Mouse (Mus musculus) forebrain, embryonic 14.5 days (tissue): ENCODE results near the gene AI854703. TPM values are rescaled to one million over a fixed set of nuclear protein-coding genes. Genes with fewer than 3 reads are reported as not detected.

ENCODE experiments used
- polyA plus RNA-seq: library from polyadenylated mRNA; unstranded; fragments of >200 nt; fragmentation: Nextera tagmentation; extraction: Ambion mirVana; gene quantifications from 2 replicates; pipeline ENCODE4 v1.2.1, GENCODE M21; 2014

Gene AI854703
- polyA plus RNA-seq, 1 experiment from 2014 or later: 8.2 TPM

Other genes with a start within 250 kb of the AI854703 start
- gene Krba1, start 231.2 kb upstream of the AI854703 start, polyA plus RNA-seq: 17.1 and 25.0 TPM in 2 replicates
- gene Zfp467, start 180.9 kb upstream of the AI854703 start, polyA plus RNA-seq: 27.1 and 29.9 TPM in 2 replicates
- 0.06 and 0.48 TPM in 2 replicates for gene Sspo, start 178.5 kb upstream of the AI854703 start, polyA plus RNA-seq
- gene Atp6v0e2, start 89.1 kb upstream of the AI854703 start, polyA plus RNA-seq: 152 and 161 TPM in 2 replicates
- gene Lrrc61, start 72.0 kb upstream of the AI854703 start, polyA plus RNA-seq: 10.7 and 10.9 TPM in 2 replicates
- 4.0 and 5.3 TPM in 2 replicates for gene Rarres2, start 54.0 kb upstream of the AI854703 start, polyA plus RNA-seq
- not detected in 2 replicates for gene Gm45021, start 37.2 kb upstream of the AI854703 start, polyA plus RNA-seq
- 27.3 and 34.3 TPM in 2 replicates for gene Repin1, start 32.9 kb upstream of the AI854703 start, polyA plus RNA-seq
- gene Gm44965, start 32.8 kb upstream of the AI854703 start, polyA plus RNA-seq: not detected in 2 replicates
- 16.7 and 17.4 TPM in 2 replicates for gene Zfp775, start 24.7 kb upstream of the AI854703 start, polyA plus RNA-seq
- 0.15 and 0.17 TPM in 2 replicates for gene Gimap8, start 20.5 kb downstream of the AI854703 start, polyA plus RNA-seq
- gene Gimap9, start 49.4 kb downstream of the AI854703 start, polyA plus RNA-seq: 1.5 and 2.2 TPM in 2 replicates
- 1.2 and 1.9 TPM in 2 replicates for gene Gimap4, start 57.8 kb downstream of the AI854703 start, polyA plus RNA-seq
- gene Gimap6, start 81.5 kb downstream of the AI854703 start, polyA plus RNA-seq: 7.2 and 8.3 TPM in 2 replicates
- gene Gm28053, start 91.8 kb downstream of the AI854703 start, polyA plus RNA-seq: 0.84 TPM in 1 of 2 replicates, not detected in the other
- gene Gimap7, start 91.9 kb downstream of the AI854703 start, polyA plus RNA-seq: not detected in 2 replicates
- 4.1 and 4.5 TPM in 2 replicates for gene Gimap1, start 112.3 kb downstream of the AI854703 start, polyA plus RNA-seq
- gene Gimap5, start 119.4 kb downstream of the AI854703 start, polyA plus RNA-seq: 0.96 and 1.5 TPM in 2 replicates
- gene Gimap3, start 144.1 kb downstream of the AI854703 start, polyA plus RNA-seq: not detected in 2 replicates
- 18.8 and 23.8 TPM in 2 replicates for gene Tmem176a, start 214.2 kb downstream of the AI854703 start, polyA plus RNA-seq
- 108 and 131 TPM in 2 replicates for gene Tmem176b, start 214.7 kb downstream of the AI854703 start, polyA plus RNA-seq
- gene Aoc1, start 246.1 kb downstream of the AI854703 start, polyA plus RNA-seq: not detected in 2 replicates